Mouse (Mus musculus) midbrain, postnatal 0 days (tissue): ENCODE results near the gene Klf7. TPM values are rescaled to one million over a fixed set of nuclear protein-coding genes. Genes with fewer than 3 reads are reported as not detected.

ENCODE experiments used
- ATAC-seq: fragments of 200-750 bp; cut with Nextera tagmentation; 2 replicates; pipeline ENCODE4 v1.8.0; 2017; ENCODE audit warnings: moderate number of reproducible peaks, mild to moderate bottlenecking, moderate TSS enrichment, moderate library complexity; ENCODE audit not compliant: low FRiP score
- DNase-seq: peaks from one replicate; pipeline ENCODE4 v3.0.0-alpha.2; 2015; ENCODE audit warnings: low spot score
- H3K27ac ChIP-seq: fragments of 300-500 bp; sonication (generic); 2 replicates; pipeline ENCODE4 v1.5.1; 2014; ENCODE audit warnings: low read depth, mild to moderate bottlenecking, low read length, mixed read lengths
- H3K27me3 ChIP-seq: fragments of 300-500 bp; sonication (generic); 2 replicates; pipeline ENCODE4 v1.6.1; 2014; ENCODE audit warnings: low read length, control low read depth, mixed read lengths; ENCODE audit not compliant: insufficient read depth
- H3K36me3 ChIP-seq: fragments of 300-500 bp; sonication (generic); 2 replicates; pipeline ENCODE4 v1.6.1; 2014; ENCODE audit warnings: low read length, control low read depth, mixed read lengths; ENCODE audit not compliant: insufficient read depth
- H3K4me1 ChIP-seq: fragments of 300-500 bp; sonication (generic); 2 replicates; pipeline ENCODE4 v1.6.1; 2014; ENCODE audit warnings: mild to moderate bottlenecking, control low read depth, antibody characterized with exemption, low read length, mixed read lengths; ENCODE audit not compliant: insufficient read depth
- H3K4me2 ChIP-seq: fragments of 300-500 bp; sonication (generic); 2 replicates; pipeline ENCODE4 v1.6.1; 2014; ENCODE audit warnings: low read depth, mild to moderate bottlenecking, low read length, mixed read lengths; ENCODE audit not compliant: poor library complexity, severe bottlenecking
- H3K4me3 ChIP-seq: fragments of 300-500 bp; sonication (generic); 2 replicates; pipeline ENCODE4 v1.5.1; 2014; ENCODE audit warnings: low read depth, mild to moderate bottlenecking, low read length, moderate library complexity
- H3K9ac ChIP-seq: fragments of 300-500 bp; sonication (generic); replicated peaks from 2 replicates; pipeline ENCODE4 v1.6.1; 2014; ENCODE audit warnings: mild to moderate bottlenecking, low read length, moderate library complexity, mixed read lengths; ENCODE audit not compliant: poor library complexity, severe bottlenecking
- H3K9me3 ChIP-seq: fragments of 300-500 bp; sonication (generic); 2 replicates; pipeline ENCODE4 v1.6.1; 2016; ENCODE audit warnings: low read length, control low read depth
- CTCF ChIP-seq: IDR thresholded peaks from 2 replicates; pipeline ENCODE4 v1.5.1; 2016; ENCODE audit warnings: antibody characterized with exemption, mild to moderate bottlenecking
- WGBS: fragments of 180-500 bp; shearing (Covaris S2); extraction: QIAGEN DNeasy Blood & Tissue Kit; methylation state at CpG from one replicate; pipeline ENCODE4 v1.1.7; 2014; 5-methylcytosine and 5-hydroxymethylcytosine counted together
- microRNA-seq: library from miRNA; unstranded; fragments of <30 nt; microRNA quantifications from one replicate; pipeline ENCODE4, GENCODE M21; 2016; ENCODE audit warnings: borderline number of aligned reads
- polyA plus RNA-seq: library from polyadenylated mRNA; unstranded; fragments of >200 nt; fragmentation: Nextera tagmentation; extraction: Ambion mirVana; gene quantifications from 2 replicates; pipeline ENCODE4 v1.2.1, GENCODE M21; 2015
- total RNA-seq: library from RNA; depleted of rRNA; stranded (reverse); fragments of >200 nt; gene quantifications from 2 replicates; pipeline ENCODE4 v1.2.3, GENCODE M21; 2014

Gene Klf7
- total and polyA plus RNA-seq, 2 experiments from 2014 or later: 59.9 to 138 TPM

GRCm38 (mm10) chr1:63995828-63996227, 126.3 kb downstream of the Klf7 start:
- DNase-seq (no peak), ATAC-seq (no peak)
- 52% methylated on average over 4 of the region's 4 CpGs for WGBS
- Histone ChIP-seq H3K9ac (no peak overlapping the region), H3K4me2 (no peak overlapping the region), H3K9me3 (no peaks in the 10 kb centered on the region), H3K27me3 (no peaks in the 10 kb centered on the region), H3K4me1 (0 out of 2 replicates have a peak, but pooled peaks cover 8% of the 10 kb centered on the region), H3K4me3 (no peak overlapping the region), H3K27ac (no peak overlapping the region), H3K36me3 (no peaks in the 10 kb centered on the region)
- no peak for TF ChIP-seq CTCF

GRCm38 (mm10) chr1:63995137-63995492, 127.0 kb downstream of the Klf7 start:
- 0 out of 2 replicates have a peak overlapping the region, but pooled peaks have one; percentile 19 for H3K27ac ChIP-seq
- no peak overlapping the region for H3K4me3 ChIP-seq
- no peak overlapping the region for H3K9ac ChIP-seq
- TF ChIP-seq CTCF: no peak
- ATAC-seq: no peak
- no peaks in the 10 kb centered on the region for H3K36me3 ChIP-seq
- 0 out of 2 replicates have a peak, but pooled peaks cover 8% of the 10 kb centered on the region for H3K4me1 ChIP-seq
- H3K9me3 ChIP-seq: no peaks in the 10 kb centered on the region
- no peaks in the 10 kb centered on the region for H3K27me3 ChIP-seq
- no peak overlapping the region for H3K4me2 ChIP-seq
- peak; percentile 37 for DNase-seq
- WGBS: 65% methylated on average over 5 of the region's 5 CpGs

- Histone ChIP-seq H3K4me2 (no peak overlapping the region), H3K9ac (no peak overlapping the region), H3K36me3 (no peaks in the 10 kb centered on the region), H3K4me3 (no peak overlapping the region), H3K4me1 (0 out of 2 replicates have a peak, but pooled peaks cover 8% of the 10 kb centered on the region), H3K27me3 (no peaks in the 10 kb centered on the region), H3K9me3 (no peaks in the 10 kb centered on the region), H3K27ac (peak overlapping the region; percentile 19; the same call in 1 of the 2 replicates)
- TF ChIP-seq CTCF: no peak
- ATAC-seq (peak; percentile 76), DNase-seq (peak; percentile 70)
- 16% methylated on average over 19 of the region's 19 CpGs for WGBS
These were observed 127.6 kb downstream of the Klf7 start for GRCm38 (mm10) chr1:63994248-63995136.

GRCm38 (mm10) chr1:63992506-63992905, 129.6 kb downstream of the Klf7 start:
- Histone ChIP-seq H3K27me3 (no peaks in the 10 kb centered on the region), H3K9me3 (no peaks in the 10 kb centered on the region), H3K4me3 (no peak overlapping the region), H3K4me2 (no peak overlapping the region), H3K36me3 (no peaks in the 10 kb centered on the region), H3K9ac (no peak overlapping the region), H3K4me1 (peaks cover 8% of the 10 kb centered on the region; the same call in 1 of the 2 replicates), H3K27ac (no peak overlapping the region)
- TF ChIP-seq CTCF: no peak
- 83% methylated on average over 5 of the region's 5 CpGs for WGBS
- DNase-seq (no peak), ATAC-seq (no peak)

GRCm38 (mm10) chr1:63990416-63990815, 131.7 kb downstream of the Klf7 start:
- H3K4me2 ChIP-seq: no peak overlapping the region
- no peaks in the 10 kb centered on the region for H3K9me3 ChIP-seq
- H3K27me3 ChIP-seq: no peaks in the 10 kb centered on the region
- H3K4me3 ChIP-seq: no peak overlapping the region
- ATAC-seq (no peak), DNase-seq (no peak)
- no peaks in the 10 kb centered on the region for H3K36me3 ChIP-seq
- 97% methylated on average over 6 of the region's 6 CpGs for WGBS
- peaks cover 8% of the 10 kb centered on the region; the same call in 1 of the 2 replicates for H3K4me1 ChIP-seq
- H3K27ac ChIP-seq: no peak overlapping the region
- no peak overlapping the region for H3K9ac ChIP-seq
- no peak for TF ChIP-seq CTCF

DNA sequence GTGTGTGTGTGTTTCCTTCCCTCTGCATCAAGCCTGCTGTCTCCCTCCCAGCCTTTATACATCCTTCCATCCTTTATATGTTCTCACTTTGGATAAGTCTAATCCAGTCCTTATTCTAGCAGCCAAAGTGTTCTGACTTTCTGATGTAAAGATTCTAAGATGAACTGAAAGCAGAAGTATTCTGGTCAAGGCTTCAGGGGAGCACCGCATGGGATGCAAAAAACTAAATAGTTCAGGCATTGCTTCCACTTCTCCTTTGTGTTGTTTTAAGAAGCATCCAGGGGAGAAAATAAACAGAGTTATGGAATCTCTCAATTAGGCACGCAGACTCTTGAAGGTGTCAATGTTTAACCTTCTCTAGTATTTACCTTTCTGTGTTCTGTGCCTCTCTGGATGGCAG, 141.3 kb downstream of the Klf7 start:
- H3K36me3 ChIP-seq: no peaks in the 10 kb centered on the region
- no peak overlapping the region for H3K27ac ChIP-seq
- TF ChIP-seq CTCF: no peak
- no peaks in the 10 kb centered on the region for H3K27me3 ChIP-seq
- ATAC-seq: no peak
- no peaks in the 10 kb centered on the region for H3K4me1 ChIP-seq
- H3K9me3 ChIP-seq: no peaks in the 10 kb centered on the region
- no peak overlapping the region for H3K4me3 ChIP-seq
- H3K4me2 ChIP-seq: no peak overlapping the region
- H3K9ac ChIP-seq: no peak overlapping the region
- 70% methylated on average over 2 of the region's 2 CpGs for WGBS
- no peak for DNase-seq

Small RNAs within 50 kb of the gene (microRNA-seq; reads per million reads assigned to microRNA genes)
- not detected for gene Mir6899
